Mouse (Mus musculus) stomach, embryonic 16.5 days (tissue): ENCODE results near the gene Dnajb8. TPM values are rescaled to one million over a fixed set of nuclear protein-coding genes. Genes with fewer than 3 reads are reported as not detected.

Experiments used
- ATAC-seq: fragments of 200-750 bp; cut with Nextera tagmentation; 2 replicates; pipeline ENCODE4 v1.8.0; 2017; ENCODE audit warnings: moderate number of reproducible peaks, moderate TSS enrichment; ENCODE audit not compliant: insufficient read depth, low FRiP score
- H3K27ac ChIP-seq: fragments of 300-500 bp; sonication (generic); 2 replicates; pipeline ENCODE4 v1.5.1; 2014; ENCODE audit warnings: low read length
- H3K27me3 ChIP-seq: fragments of 300-500 bp; sonication (generic); 2 replicates; pipeline ENCODE4 v1.6.1; 2014; ENCODE audit warnings: low read length, control low read depth, mixed read lengths; ENCODE audit not compliant: control insufficient read depth, insufficient read depth
- H3K36me3 ChIP-seq: fragments of 300-500 bp; sonication (generic); 2 replicates; pipeline ENCODE4 v1.6.1; 2014; ENCODE audit warnings: low read length; ENCODE audit not compliant: control insufficient read depth, insufficient read depth
- H3K4me1 ChIP-seq: fragments of 300-500 bp; sonication (generic); 2 replicates; pipeline ENCODE4 v1.6.1; 2014; ENCODE audit warnings: low read length, control low read depth, mixed read lengths; ENCODE audit not compliant: control insufficient read depth, insufficient read depth
- H3K4me2 ChIP-seq: fragments of 300-500 bp; sonication (generic); 2 replicates; pipeline ENCODE4 v1.6.1; 2014; ENCODE audit warnings: low read depth, low read length, mixed read lengths
- H3K4me3 ChIP-seq: fragments of 300-500 bp; sonication (generic); replicated peaks from 2 replicates; pipeline ENCODE4 v1.5.1; 2014; ENCODE audit warnings: mild to moderate bottlenecking, low read length
- H3K9ac ChIP-seq: fragments of 300-500 bp; sonication (generic); 2 replicates; pipeline ENCODE4 v1.6.1; 2014; ENCODE audit warnings: low read length
- H3K9me3 ChIP-seq: fragments of 300-500 bp; sonication (generic); replicated peaks from 2 replicates; pipeline ENCODE4 v1.6.1; 2016; ENCODE audit warnings: low read length, control low read depth; ENCODE audit not compliant: control insufficient read depth
- WGBS: fragments of 180-500 bp; shearing (Covaris S2); extraction: QIAGEN DNeasy Blood & Tissue Kit; methylation state at CpG from one replicate; pipeline ENCODE4 v1.1.7; 2014; 5-methylcytosine and 5-hydroxymethylcytosine counted together
- polyA plus RNA-seq: library from polyadenylated mRNA; unstranded; fragments of >200 nt; fragmentation: Nextera tagmentation; extraction: Ambion mirVana; gene quantifications from 2 replicates; pipeline ENCODE4 v1.2.1, GENCODE M21; 2015

The Dnajb8 gene
- polyA plus RNA-seq, 1 experiment from 2014 or later, result not detected

DNA sequence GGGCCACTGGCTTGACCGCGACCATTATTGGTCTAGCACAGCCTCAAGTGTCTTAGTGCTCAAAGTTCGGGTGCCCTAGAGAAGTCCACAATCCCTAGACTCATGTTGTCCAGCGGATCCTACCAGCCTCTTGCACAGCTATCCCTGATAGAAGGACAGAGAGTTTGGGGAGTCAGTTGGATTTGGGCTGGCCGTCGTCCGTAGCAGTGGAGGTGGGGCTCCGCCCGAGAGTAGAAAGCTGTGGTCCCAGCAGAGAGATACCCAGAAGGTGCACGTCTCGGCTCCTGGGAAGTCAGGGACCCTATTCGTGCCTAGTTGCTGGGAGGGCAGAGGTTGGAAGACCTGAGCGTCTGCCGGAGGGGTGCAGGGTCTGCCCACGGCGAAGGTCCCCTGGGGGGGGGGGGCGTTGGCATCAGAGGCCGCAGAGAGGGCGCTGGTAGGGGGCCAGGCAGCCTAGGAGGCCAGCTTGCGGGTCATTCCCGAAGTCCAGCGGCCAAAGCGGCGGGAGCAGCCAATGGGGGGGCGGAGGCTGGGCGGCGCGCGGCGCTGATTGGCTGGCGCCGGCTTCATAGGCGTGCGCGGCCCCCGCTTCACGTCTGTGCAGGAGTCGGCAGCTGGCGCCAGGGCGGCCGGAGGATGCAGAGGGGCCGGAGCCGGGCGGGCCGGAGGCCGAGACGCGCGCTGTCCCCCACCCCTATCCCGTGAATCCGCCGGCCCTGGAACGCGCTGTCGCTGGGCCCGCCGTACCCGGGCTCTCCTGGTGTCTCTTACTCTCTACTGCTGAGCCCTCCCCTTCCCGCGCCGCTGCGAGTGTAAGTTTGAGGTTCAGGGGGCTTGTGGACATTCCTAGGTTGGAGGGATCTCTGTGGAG, 23.8 kb upstream of the Dnajb8 start:
- no peak overlapping the region for H3K27ac ChIP-seq
- peaks cover 32% of the 10 kb centered on the region for H3K4me1 ChIP-seq
- H3K9ac ChIP-seq, result peak overlapping the region; percentile 60
- no peaks in the 10 kb centered on the region for H3K36me3 ChIP-seq
- ATAC-seq, result peak; percentile 66
- 1% methylated on average over 61 of the region's 62 CpGs for WGBS
- H3K9me3 ChIP-seq, result no peaks in the 10 kb centered on the region
- H3K4me2 ChIP-seq, result peak overlapping the region; percentile 70
- peak overlapping the region; percentile 51 for H3K4me3 ChIP-seq
- H3K27me3 ChIP-seq, result peaks cover 98% of the 10 kb centered on the region

DNA sequence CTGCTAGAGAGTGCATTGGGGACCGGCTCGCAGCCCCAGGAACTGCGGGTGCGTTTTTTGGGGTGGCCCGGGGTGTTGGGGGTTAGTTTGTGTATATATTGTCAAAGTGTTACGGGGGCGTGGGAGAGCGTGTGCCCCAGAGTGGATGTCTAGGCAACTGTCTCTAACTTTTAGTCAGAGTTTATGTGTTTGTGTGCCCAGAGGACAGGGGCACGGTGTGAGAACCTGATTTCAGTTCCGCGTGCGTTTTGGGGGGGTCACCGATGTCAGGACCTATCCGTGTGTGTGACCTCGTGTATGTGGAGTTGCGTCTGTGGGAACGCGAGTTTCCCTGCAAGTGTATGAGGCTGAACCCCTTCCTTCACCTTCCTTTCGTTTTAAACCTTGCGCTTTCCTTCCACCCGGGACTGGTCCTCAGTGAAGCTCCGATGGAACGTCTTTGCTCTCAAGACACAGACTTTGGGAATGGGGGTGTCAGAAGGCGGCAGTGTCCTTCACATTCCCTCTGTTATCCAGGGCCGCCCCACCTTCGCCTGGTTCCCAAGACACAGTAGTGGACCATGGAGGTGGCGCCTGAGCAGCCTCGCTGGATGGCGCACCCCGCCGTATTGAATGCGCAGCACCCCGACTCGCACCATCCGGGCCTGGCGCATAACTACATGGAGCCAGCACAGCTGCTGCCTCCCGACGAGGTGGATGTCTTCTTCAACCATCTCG, 22.9 kb upstream of the Dnajb8 start:
- no peak overlapping the region for H3K27ac ChIP-seq
- no peaks in the 10 kb centered on the region for H3K9me3 ChIP-seq
- H3K4me1 ChIP-seq, result peaks cover 27% of the 10 kb centered on the region
- ATAC-seq, result no peak
- peaks cover 98% of the 10 kb centered on the region for H3K27me3 ChIP-seq
- WGBS, result 1% methylated on average over 39 of the region's 39 CpGs
- H3K4me2 ChIP-seq, result peak overlapping the region; percentile 70
- peak overlapping the region; percentile 60 for H3K9ac ChIP-seq
- peak overlapping the region; percentile 51 for H3K4me3 ChIP-seq
- H3K36me3 ChIP-seq, result no peaks in the 10 kb centered on the region

DNA sequence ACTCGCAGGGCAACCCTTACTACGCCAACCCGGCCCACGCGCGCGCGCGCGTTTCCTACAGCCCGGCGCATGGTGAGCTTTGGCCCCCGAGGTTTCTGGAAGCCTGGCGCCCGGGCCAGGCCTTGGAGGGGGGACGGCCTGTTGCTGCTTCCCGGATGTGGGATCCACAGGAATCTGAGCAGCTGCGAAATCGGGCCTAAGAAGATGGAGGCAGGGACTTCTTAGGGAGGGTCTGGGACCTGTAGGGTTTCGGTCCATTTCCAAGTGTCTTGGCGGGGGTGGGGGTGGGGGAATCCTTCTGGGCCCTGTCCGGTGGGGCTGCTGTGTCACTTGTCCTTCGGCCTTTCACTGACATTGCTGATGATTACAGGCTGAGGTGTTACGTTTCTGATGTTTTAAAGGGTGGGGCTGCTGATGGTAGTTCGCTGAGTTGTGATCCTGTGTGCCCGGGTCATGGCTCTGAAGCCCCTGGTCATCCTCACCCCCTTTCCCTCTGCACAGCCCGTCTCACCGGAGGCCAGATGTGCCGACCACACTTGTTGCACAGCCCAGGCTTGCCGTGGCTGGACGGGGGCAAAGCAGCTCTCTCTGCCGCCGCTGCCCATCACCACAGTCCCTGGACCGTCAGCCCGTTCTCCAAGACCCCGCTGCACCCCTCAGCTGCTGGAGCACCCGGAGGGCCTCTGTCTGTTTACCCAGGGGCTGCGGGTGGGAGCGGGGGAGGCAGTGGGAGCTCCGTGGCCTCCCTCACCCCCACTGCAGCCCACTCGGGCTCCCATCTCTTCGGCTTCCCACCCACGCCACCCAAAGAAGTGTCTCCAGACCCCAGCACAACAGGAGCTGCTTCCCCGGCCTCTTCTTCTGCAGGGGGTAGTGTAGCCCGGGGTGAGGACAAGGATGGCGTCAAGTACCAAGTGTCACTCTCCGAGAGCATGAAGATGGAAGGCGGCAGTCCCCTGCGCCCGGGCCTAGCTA, 22.1 kb upstream of the Dnajb8 start:
- Histone ChIP-seq H3K4me2 (peak overlapping the region; percentile 70), H3K4me3 (peak overlapping the region; percentile 51), H3K9ac (no peak overlapping the region), H3K27me3 (peaks cover 98% of the 10 kb centered on the region), H3K9me3 (no peaks in the 10 kb centered on the region), H3K27ac (no peak overlapping the region), H3K4me1 (peaks cover 32% of the 10 kb centered on the region), H3K36me3 (no peaks in the 10 kb centered on the region)
- 7% methylated on average over 50 of the region's 50 CpGs for WGBS
- no peak for ATAC-seq

DNA sequence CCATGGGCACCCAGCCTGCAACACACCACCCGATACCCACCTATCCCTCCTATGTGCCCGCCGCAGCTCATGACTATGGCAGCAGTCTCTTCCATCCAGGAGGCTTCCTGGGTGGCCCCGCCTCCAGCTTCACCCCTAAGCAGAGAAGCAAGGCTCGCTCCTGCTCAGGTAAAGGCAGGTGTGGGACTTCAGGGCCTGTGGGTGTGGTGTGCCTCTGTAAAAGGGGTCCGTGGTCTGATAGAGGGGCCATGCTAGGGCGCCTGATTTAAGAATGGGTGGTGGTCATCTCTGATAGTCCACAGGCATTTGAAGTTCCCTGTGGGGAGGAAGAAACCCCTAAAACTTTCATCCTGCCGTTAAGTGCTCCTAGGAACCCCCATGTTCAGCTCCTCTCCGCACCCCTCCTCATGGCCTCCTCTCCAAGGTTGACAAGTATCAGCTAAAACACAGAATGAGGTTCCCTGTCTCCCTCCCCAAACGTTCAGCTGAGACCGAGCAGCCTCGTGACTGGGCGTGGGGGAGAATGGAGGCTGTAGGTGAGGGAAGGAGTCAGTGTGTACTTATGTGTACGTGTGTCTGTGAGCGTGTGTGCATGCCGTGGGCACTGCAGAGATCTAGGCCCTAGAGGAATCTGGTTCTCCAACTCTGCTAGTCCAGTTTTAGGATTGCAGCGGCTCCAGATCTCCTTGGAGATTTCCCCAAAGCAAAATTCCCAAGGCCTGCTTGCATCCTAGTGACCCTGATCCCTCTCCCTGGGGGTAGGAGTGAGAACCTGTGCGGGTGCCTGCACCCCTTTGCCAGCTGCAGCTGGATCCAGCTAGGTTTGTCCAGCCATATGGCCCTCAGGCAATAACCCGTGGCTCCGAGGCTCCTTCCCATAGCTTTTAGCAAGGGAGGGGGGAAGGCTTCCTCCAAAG, 21.1 kb upstream of the Dnajb8 start:
- H3K9ac ChIP-seq, result no peak overlapping the region

DNA sequence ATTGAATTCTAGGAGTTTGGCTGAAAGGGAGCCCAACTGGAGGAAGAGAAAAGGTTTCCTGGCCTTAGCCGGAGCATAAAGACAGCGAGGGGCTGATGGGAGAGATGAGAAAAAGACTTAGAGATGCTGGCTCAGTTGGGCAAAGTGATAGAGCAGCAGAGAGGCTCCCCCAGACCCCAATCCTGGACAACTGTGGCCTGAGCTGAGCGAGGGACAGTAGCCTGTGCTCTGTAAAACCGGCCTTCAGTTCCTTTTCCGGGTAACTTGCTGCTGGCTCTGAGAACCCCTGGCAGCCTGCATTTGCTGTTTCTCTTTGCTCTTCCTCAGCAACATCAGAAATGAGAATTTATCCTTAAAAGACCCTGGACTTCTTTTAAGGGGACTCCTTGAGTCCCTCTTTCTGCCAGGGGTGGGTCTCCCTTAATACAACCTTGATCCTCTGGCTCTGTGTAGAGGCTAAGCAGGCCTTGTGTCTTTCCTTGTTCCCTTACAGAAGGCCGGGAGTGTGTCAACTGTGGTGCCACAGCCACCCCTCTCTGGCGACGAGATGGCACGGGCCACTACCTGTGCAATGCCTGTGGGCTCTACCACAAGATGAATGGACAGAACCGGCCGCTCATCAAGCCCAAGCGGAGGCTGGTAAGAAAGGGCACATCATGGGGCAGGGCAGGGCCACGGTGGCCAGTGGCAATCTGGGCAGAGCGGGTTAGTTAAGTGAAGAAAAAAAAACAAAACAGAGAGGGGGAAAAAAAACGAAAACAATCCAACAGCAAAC, 20.0 kb upstream of the Dnajb8 start:
- 26% methylated on average over 15 of the region's 15 CpGs for WGBS
- Histone ChIP-seq H3K27me3 (peaks cover 93% of the 10 kb centered on the region), H3K4me1 (peaks cover 28% of the 10 kb centered on the region), H3K9ac (no peak overlapping the region), H3K9me3 (no peaks in the 10 kb centered on the region), H3K27ac (no peak overlapping the region), H3K4me3 (no peak overlapping the region), H3K36me3 (no peaks in the 10 kb centered on the region), H3K4me2 (no peak overlapping the region)
- no peak for ATAC-seq

More for the DNA sequence above, 21.1 kb upstream of the Dnajb8 start:
- H3K27me3 ChIP-seq, result peaks cover 97% of the 10 kb centered on the region
- H3K36me3 ChIP-seq, result no peaks in the 10 kb centered on the region
- peaks cover 32% of the 10 kb centered on the region for H3K4me1 ChIP-seq
- H3K27ac ChIP-seq, result no peak overlapping the region
- H3K9me3 ChIP-seq, result no peaks in the 10 kb centered on the region
- H3K4me2 ChIP-seq, result no peak overlapping the region
- H3K4me3 ChIP-seq, result no peak overlapping the region
- 29% methylated on average over 20 of the region's 20 CpGs for WGBS
- ATAC-seq, result no peak

DNA sequence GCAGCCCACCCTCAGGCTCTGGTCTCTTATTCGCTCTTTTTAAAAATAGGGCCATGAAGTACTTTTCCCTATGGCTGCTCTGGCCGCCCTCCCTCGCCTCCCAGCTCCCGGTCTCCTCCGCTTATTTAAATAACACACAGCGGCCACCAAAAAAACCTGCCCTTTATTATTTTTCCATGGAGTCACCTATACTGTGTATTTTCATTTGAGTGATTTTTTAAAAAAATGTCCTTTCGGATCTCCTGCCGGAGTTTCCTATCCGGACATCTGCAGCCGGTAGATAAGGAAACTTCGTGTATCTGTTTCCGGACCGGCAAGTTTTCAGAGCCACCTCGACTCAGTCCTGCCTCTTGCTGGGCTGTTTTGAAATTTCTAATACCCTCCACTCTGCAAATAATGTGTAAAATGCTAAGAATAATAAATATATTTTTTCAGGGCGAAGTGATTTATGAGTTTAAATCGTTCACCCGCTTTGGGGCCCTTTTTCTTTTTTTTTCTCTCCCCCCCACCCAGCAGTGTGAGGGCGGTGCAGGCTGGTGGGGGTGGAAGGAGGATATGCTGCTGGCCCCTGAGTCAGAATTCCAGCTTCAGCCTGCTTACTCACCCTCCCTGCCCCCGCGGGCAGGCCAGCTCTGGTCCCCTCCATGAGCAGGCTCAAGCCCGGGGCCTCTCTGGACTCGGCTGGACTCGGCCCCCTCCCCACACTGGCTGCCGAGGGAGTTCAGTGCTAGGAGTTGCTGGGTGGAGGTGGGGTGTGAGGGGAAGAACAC, 19.0 kb upstream of the Dnajb8 start:
- WGBS, result 4% methylated on average over 24 of the region's 24 CpGs
- H3K4me2 ChIP-seq, result peak overlapping the region; percentile 8; the same call in 1 of the 2 replicates
- H3K36me3 ChIP-seq, result no peaks in the 10 kb centered on the region
- peaks cover 89% of the 10 kb centered on the region for H3K27me3 ChIP-seq
- H3K4me3 ChIP-seq, result peak overlapping the region; percentile 11; the same call in 1 of the 2 replicates
- peak overlapping the region; percentile 41; the same call in 1 of the 2 replicates for H3K27ac ChIP-seq
- H3K4me1 ChIP-seq, result peaks cover 19% of the 10 kb centered on the region
- no peak overlapping the region for H3K9ac ChIP-seq
- ATAC-seq, result peak; percentile 38
- H3K9me3 ChIP-seq, result no peaks in the 10 kb centered on the region

DNA sequence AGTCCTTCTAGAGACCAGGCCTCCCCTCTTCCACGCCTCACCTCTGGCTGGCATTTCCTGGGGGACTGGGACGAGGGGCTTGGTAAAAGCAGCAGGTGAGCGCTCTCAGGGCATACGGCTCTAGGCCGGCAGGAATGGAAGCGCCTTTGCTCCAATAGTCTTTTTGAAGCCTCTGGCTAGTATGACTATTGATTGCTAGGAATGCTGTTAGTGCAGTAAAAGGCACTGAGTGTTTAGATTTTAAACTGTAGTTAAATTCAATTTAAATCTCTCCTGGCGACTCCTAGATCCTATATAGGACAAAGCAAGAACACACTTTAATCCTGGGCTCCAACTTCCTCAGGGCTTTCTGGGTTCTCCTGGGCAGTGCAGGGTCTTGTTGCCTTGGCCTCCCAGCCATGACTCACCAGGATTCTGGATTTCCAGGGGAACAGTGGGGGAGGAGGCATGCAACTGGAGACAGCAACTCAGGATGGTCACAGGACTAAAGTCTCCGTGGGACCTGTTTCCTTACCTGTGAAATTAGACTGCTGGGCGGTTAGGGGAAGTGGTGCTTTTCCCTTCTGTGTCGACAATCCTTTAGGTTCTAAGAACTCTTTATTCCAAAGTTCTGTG, 18.2 kb upstream of the Dnajb8 start:
- H3K27me3 ChIP-seq, result peaks cover 81% of the 10 kb centered on the region
- WGBS, result 23% methylated on average over 10 of the region's 10 CpGs
- peaks cover 13% of the 10 kb centered on the region for H3K4me1 ChIP-seq
- peak overlapping the region; percentile 41; the same call in 1 of the 2 replicates for H3K27ac ChIP-seq
- no peaks in the 10 kb centered on the region for H3K36me3 ChIP-seq
- peak overlapping the region; percentile 8; the same call in 1 of the 2 replicates for H3K4me2 ChIP-seq
- no peak for ATAC-seq
- H3K9ac ChIP-seq, result no peak overlapping the region
- no peaks in the 10 kb centered on the region for H3K9me3 ChIP-seq
- H3K4me3 ChIP-seq, result no peak overlapping the region
